Mouse (Mus musculus): ENCODE results near the gene Zc3h18. TPM values are rescaled to one million over a fixed set of nuclear protein-coding genes. Genes with fewer than 3 reads are reported as not detected.

Zc3h18 gene
- total RNA-seq, 2 experiments from 2014 or later: 32.3 to 57.9 TPM

GRCm38 (mm10) chr8:122375751-122376364 is 551 bp upstream of the Zc3h18 start:
- ATAC-seq (replicated peaks; ENCODE audit: low FRiP score, poor library complexity, severe bottlenecking): no peak

- ATAC-seq (replicated peaks; ENCODE audit: low FRiP score, poor library complexity, severe bottlenecking): no peak
Observed at GRCm38 (mm10) chr8:122383039-122383438, 6.6 kb downstream of the Zc3h18 start.

- no peak for ATAC-seq (replicated peaks; ENCODE audit: low FRiP score, poor library complexity, severe bottlenecking)
Observed at GRCm38 (mm10) chr8:122389357-122389756, 12.9 kb downstream of the Zc3h18 start.

DNA sequence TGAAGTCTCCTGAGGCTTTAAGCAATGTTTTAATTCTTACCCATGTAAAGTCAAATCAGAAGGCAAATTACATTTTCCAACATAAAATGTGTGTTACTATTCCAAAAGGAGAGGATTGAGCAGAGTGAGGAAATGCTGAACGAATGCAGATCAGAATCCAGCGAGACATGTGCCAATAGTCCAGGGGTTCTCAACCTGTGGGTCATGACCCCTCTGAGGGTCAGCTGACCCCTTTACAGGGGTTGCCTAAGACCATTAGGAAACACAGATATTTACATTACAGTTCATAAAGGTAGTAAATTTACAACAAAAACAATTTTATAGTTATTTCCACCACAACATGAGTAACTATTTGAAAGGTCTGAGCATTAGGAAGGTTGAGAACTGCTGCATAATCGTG is 14.3 kb downstream of the Zc3h18 start:
- no peak for ATAC-seq (replicated peaks; ENCODE audit: low FRiP score, poor library complexity, severe bottlenecking)

GRCm38 (mm10) chr8:122393717-122394116 is 17.3 kb downstream of the Zc3h18 start:
- ATAC-seq (replicated peaks; ENCODE audit: low FRiP score, poor library complexity, severe bottlenecking): no peak

GRCm38 (mm10) chr8:122395291-122395690 is 18.9 kb downstream of the Zc3h18 start:
- ATAC-seq (replicated peaks; ENCODE audit: low FRiP score, poor library complexity, severe bottlenecking): no peak

DNA sequence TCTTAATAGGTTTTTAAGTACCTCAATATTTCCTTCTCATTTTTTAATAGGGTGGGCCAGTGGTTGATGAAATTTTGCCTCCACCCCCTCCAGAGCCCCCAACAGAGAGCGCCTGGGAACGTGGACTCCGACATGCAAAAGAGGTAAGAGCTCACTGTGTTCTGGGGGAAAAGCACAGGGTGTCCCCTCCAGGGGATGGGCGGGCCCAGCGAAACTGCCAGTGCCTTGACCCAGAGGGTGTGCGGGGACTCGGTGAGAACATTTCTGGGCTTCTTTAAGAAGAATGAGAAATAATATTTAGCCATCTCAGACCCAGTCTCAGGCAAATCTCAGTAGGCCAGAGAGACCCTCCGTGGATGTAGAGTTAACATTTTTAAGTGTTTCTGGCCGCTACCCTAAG is 21.8 kb downstream of the Zc3h18 start:
- ATAC-seq (replicated peaks; ENCODE audit: low FRiP score, poor library complexity, severe bottlenecking): no peak

GRCm38 (mm10) chr8:122405146-122405805 is 28.9 kb downstream of the Zc3h18 start:
- no peak for ATAC-seq (replicated peaks; ENCODE audit: low FRiP score, poor library complexity, severe bottlenecking)

DNA sequence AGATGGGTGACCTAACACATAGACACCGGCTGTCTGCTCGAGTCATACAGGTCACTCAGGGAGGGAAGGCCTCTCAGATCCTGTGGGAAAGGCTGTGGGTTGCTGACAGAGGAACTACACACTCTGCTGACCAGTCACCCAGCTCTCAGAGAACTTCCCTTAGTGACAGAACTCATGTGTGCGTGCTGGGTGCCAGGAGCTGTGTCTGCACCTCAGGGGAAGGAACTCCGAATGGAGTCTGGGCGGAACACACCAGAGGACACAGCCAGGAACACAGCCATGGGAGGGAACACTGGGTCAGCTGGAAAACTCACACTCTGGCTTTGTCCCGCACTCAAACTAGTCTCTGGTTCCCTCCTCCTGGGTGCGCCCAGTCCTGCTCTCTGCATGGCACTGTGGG is 31.3 kb downstream of the Zc3h18 start:
- no peak for ATAC-seq (replicated peaks; ENCODE audit: low FRiP score, poor library complexity, severe bottlenecking)

GRCm38 (mm10) chr8:122414311-122414710 is 37.9 kb downstream of the Zc3h18 start:
- no peak for ATAC-seq (replicated peaks; ENCODE audit: low FRiP score, poor library complexity, severe bottlenecking)

DNA sequence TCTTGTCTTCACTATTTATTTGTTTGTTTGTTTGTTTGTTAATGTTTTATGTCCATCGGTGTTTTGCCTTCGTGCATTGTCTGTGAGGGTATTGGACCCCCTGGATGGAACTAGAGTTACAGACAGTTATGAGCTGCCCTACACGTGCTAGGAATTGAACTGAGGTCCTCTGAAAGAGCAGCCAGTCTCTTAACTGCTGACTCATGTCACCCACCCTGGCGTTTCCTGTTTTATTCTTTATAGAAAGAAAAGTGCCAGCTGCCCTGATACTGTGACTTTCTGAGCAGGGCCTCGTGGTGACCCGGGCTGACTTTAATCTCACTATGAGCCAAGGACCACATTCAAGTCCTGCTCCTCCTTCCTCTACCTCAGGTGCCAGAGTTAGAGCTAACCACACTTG is 39.1 kb downstream of the Zc3h18 start:
- ATAC-seq (replicated peaks; ENCODE audit: low FRiP score, poor library complexity, severe bottlenecking): no peak

GRCm38 (mm10) chr8:122419881-122420555 is 43.6 kb downstream of the Zc3h18 start:
- ATAC-seq (replicated peaks; ENCODE audit: low FRiP score, poor library complexity, severe bottlenecking): no peak

DNA sequence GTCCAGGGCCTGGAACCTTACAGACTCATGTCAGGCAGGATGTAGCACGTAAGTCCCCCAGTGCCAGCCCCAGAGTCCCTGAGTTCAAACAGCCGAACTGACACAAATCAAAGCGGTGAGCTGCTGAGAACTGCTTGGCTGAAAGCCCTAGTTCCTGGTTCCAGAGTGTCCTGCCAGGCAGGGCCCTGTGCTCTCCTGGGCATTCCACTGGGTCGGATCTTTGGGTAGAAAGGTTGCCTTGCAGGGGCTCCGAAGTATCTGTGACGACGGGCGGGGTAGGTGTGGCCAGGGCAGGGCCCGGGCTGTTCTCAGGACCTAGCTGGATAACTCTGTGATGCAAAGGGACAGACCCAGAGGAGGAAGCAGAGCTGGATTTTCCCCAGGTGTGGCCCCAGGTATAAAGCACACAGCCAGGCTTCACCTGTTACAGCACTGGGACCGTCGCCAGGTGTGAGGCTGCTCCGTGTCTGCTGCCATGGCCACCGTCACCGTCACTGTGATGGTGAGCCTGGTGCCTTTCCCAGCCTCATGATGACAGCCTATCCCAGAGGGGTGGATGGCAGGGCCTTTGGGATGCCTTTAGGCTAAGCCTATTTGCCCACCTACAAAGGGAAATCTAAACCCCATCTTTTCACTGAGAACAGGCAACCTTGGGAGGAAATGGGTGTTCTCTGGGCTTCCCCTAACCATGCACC is 45.1 kb downstream of the Zc3h18 start, which contains the start of gene Il17c:
Gene Il17c, plus strand, starts transcription at position 645 of the 695 bp plus-strand sequence.
- no peak for ATAC-seq (replicated peaks; ENCODE audit: low FRiP score, poor library complexity, severe bottlenecking)

DNA sequence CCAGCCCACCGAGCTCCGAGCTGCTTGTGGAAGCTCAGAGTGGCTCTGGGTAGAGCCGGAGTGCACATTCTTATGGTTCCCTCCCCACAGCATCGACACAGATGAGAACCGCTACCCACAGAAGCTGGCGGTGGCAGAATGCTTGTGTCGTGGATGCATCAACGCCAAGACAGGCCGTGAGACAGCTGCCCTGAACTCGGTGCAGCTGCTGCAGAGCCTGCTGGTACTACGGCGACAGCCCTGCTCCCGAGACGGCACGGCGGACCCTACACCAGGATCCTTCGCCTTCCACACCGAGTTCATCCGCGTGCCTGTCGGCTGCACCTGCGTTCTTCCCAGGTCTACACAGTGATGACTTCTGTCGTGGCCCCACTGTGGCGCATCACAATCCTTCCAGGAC is 46.8 kb downstream of the Zc3h18 start:
- no peak for ATAC-seq (replicated peaks; ENCODE audit: low FRiP score, poor library complexity, severe bottlenecking)

DNA sequence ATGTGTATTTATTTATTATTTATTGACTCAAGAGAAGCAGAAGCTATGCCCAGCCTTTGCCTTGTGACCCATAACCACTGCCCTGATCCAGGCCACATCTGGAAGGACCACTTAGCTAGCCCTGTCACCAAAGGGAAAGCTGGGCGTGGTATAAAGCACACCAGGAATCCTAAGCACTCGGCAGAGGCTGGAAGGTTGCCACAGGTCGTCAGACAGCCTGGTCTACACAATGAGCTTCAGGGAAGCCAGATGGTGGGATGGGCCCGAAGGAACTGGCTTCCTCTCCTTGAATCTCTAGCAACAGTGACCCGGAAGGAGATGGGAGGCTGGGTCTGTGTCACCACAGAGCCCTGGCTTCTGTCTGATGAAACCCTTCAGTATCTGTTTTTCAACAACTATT is 47.2 kb downstream of the Zc3h18 start:
- ATAC-seq (replicated peaks; ENCODE audit: low FRiP score, poor library complexity, severe bottlenecking): no peak

DNA sequence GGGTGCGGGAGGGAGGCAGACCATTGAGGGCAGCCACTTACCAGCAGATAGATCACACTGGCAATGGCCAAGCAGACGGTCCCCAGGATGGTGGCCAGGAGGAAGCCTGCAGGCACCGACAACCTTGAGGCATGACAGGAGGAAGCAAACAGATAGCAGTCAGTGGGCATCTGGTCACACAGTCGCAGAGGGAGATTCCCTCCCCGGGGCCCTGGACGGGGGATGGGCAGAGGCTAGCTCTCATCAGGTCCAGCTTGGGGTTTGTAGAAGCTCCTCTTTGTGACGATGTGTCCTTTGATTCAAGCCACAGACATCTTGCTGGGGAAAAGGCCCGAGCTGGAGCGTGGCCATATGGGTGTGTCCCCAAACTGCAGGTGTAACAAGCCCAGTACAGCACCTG is 49.7 kb downstream of the Zc3h18 start:
- no peak for ATAC-seq (replicated peaks; ENCODE audit: low FRiP score, poor library complexity, severe bottlenecking)

DNA sequence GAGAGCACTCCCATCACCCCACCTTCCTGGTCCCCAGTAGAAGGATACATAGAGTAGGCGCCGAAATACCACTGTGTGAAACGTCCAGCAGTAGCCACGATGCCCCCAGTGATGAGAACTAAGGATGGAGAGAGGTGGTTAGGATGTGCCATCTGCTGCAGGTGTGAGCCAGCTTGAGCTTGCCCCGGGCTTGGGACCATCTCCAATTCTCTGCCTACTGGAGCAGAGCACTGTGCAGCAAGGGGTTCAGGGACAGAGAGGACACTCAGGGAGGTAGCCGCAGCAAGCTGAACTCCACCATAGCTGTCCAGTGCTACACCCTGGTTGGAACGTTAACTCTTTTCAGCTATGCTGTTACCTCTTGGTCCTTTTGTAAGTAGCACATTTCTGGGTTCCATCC is 51.2 kb downstream of the Zc3h18 start:
- no peak for ATAC-seq (replicated peaks; ENCODE audit: low FRiP score, poor library complexity, severe bottlenecking)

- no peak for ATAC-seq (replicated peaks; ENCODE audit: low FRiP score, poor library complexity, severe bottlenecking)
Observed at GRCm38 (mm10) chr8:122428163-122428562, 51.8 kb downstream of the Zc3h18 start.

DNA sequence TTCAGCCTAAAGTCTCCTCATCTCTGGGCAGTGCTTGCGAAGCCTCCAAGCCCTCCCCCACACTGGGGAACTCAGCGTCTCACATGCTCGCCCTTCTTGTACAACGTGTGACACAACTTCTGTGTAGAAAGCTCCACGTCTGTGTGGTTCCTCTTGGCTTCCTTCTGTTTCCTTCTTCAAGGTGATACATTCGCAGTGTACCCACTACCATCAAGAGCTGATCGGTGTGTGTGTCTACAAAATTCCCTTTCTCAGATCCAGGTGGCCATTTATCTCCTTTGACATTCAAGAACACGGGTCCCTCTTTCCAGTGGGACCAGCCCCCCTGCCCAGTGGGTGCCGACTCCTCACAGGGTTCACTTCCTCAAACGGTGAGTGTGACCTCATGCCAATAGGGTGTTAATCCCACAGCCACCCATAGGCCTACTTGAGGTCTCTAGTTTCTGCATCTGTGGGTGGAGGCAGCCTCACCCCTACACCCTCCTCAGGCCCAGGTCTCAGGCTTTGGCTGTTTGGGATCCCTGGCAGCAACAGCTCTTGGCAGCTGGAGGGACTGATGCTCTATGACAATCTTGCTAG is 53.7 kb downstream of the Zc3h18 start:
- no peak for ATAC-seq (replicated peaks; ENCODE audit: low FRiP score, poor library complexity, severe bottlenecking)

DNA sequence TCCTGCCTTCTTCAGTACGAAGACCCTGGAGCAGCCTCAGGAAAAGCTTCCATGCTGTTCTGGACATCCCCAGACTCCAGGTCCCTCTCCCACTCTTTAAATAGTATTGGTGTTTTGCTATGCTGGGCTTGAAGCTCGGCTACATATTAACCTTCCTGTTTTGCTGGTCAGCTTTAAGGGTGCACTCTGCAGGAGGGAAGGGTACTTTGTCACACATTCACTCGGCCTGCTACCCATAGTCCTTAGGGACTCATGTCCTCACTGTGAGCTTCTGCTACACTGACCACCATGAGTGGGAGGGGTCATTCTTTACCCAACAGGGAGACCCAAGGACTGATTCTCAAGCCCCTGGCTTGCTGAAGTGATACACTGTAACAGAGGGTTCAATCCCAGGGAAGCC is 54.2 kb downstream of the Zc3h18 start:
- no peak for ATAC-seq (replicated peaks; ENCODE audit: low FRiP score, poor library complexity, severe bottlenecking)

Data from erythroid progenitor cell, adult 5-6 weeks (primary cell).